Mouse (Mus musculus): ENCODE measurements at regions not wholly inside any gene's neighbourhood (a gene's known extent, or its start where the extent isn't known, plus 50 kb on each side); places are given as distances from the start of the nearest gene placed in this dataset.

DNA sequence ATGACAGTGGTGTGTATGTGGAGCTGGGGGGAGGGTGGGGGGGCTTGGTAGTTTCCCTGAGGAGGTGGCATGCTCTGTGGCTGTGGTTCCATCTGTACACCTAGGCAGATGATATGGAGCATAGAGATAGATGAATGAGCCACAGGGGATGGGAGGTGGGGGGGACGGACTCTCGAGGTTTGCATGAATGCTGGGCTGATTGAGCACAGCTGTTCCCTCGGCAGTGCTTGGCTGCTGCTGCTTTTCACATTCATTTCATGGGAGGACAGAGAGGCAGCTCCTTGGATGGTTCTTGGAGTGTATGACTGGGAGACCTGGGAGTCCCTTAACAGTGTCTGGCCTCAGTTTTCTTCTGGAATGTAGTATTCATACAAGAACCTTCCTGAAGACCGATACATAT, 184.5 kb downstream of the Zfp36l1 start:
- TF ChIP-seq EP300 (optimal IDR thresholded peaks at IDR 0.05) (no peak), CTCF (IDR thresholded peaks at IDR 0.05; ENCODE audit: low read depth) (no peak)

All from stomach, postnatal 0 days (tissue).